Mouse (Mus musculus): ENCODE results near the gene Por. TPM values are rescaled to one million over a fixed set of nuclear protein-coding genes. Genes with fewer than 3 reads are reported as not detected.

Gene Por
- polyA plus RNA-seq (2015; fragmentation: Nextera tagmentation; extraction: Ambion mirVana) = 123 and 127 TPM in 2 replicates

GRCm38 (mm10) chr5:135669741-135670275 lies at the start of gene Por:
Por (plus strand) TSS chr5:135670033.
- H3K27me3 ChIP-seq (ENCODE audit: control insufficient read depth, insufficient read depth, low read depth, low read length) = no peaks in the 10 kb centered on the region
- no peak within 1 kb of the TSS for H3K27ac ChIP-seq (ENCODE audit: low read length)
- no peak for ATAC-seq
- H3K4me2 ChIP-seq (ENCODE audit: low read length) = no peak within 1 kb of the TSS
- no peak within 1 kb of the TSS for H3K9ac ChIP-seq (ENCODE audit: low read depth, low read length)
- H3K9me3 ChIP-seq (replicated peaks; ENCODE audit: control insufficient read depth, low read length, poor library complexity, severe bottlenecking) = 0 out of 2 replicates have a peak, but pooled peaks cover 6% of the 10 kb centered on the region
- H3K4me3 ChIP-seq (ENCODE audit: low read depth, low read length) = no peak within 1 kb of the TSS
- no peaks in the 10 kb centered on the region for H3K36me3 ChIP-seq (ENCODE audit: control insufficient read depth, insufficient read depth, low read length)
- peaks cover 8% of the 10 kb centered on the region for H3K4me1 ChIP-seq (ENCODE audit: control insufficient read depth, insufficient read depth, low read length)
- WGBS = 23% methylated on average over 9 of the region's 9 CpGs

- H3K27ac ChIP-seq (ENCODE audit: low read length) = no peak overlapping the region
- H3K4me3 ChIP-seq (ENCODE audit: low read depth, low read length) = no peak overlapping the region
- 86% methylated on average over 9 of the region's 9 CpGs for WGBS
- no peaks in the 10 kb centered on the region for H3K27me3 ChIP-seq (ENCODE audit: control insufficient read depth, insufficient read depth, low read depth, low read length)
- no peak overlapping the region for H3K9ac ChIP-seq (ENCODE audit: low read depth, low read length)
- ATAC-seq = no peak
- no peaks in the 10 kb centered on the region for H3K4me1 ChIP-seq (ENCODE audit: control insufficient read depth, insufficient read depth, low read length)
- no peaks in the 10 kb centered on the region for H3K36me3 ChIP-seq (ENCODE audit: control insufficient read depth, insufficient read depth, low read length)
- H3K4me2 ChIP-seq (ENCODE audit: low read length) = no peak overlapping the region
- H3K9me3 ChIP-seq (replicated peaks; ENCODE audit: control insufficient read depth, low read length, poor library complexity, severe bottlenecking) = no peaks in the 10 kb centered on the region
Observed at GRCm38 (mm10) chr5:135620526-135620925, 49.3 kb upstream of the Por start.

DNA sequence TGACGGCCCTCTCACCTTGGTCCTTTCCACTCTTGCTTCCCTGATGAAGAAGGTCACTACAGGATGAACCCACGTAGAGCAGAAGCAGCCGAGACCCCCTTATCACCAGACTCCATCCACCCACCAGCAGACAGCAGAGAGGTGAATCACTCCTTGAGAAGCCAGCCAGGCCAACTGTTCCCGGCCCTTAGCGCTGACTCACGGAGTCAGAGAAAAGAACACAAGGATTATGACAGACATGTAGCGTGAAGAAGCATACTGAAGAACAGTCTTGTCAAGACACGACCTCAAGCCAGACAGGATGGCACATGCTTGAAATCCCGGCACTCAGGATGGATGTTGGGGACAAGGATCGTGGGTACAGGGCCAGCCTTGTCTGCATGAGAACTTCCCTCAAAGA lies 48.1 kb upstream of the Por start:
- ATAC-seq = no peak
- Histone ChIP-seq H3K27me3 (ENCODE audit: control insufficient read depth, insufficient read depth, low read depth, low read length) (no peaks in the 10 kb centered on the region), H3K36me3 (ENCODE audit: control insufficient read depth, insufficient read depth, low read length) (no peaks in the 10 kb centered on the region), H3K4me2 (ENCODE audit: low read length) (no peak overlapping the region), H3K27ac (ENCODE audit: low read length) (no peak overlapping the region), H3K4me1 (ENCODE audit: control insufficient read depth, insufficient read depth, low read length) (no peaks in the 10 kb centered on the region), H3K9ac (ENCODE audit: low read depth, low read length) (no peak overlapping the region), H3K4me3 (ENCODE audit: low read depth, low read length) (no peak overlapping the region), H3K9me3 (replicated peaks; ENCODE audit: control insufficient read depth, low read length, poor library complexity, severe bottlenecking) (no peaks in the 10 kb centered on the region)
- WGBS = 84% methylated on average over 10 of the region's 10 CpGs

DNA sequence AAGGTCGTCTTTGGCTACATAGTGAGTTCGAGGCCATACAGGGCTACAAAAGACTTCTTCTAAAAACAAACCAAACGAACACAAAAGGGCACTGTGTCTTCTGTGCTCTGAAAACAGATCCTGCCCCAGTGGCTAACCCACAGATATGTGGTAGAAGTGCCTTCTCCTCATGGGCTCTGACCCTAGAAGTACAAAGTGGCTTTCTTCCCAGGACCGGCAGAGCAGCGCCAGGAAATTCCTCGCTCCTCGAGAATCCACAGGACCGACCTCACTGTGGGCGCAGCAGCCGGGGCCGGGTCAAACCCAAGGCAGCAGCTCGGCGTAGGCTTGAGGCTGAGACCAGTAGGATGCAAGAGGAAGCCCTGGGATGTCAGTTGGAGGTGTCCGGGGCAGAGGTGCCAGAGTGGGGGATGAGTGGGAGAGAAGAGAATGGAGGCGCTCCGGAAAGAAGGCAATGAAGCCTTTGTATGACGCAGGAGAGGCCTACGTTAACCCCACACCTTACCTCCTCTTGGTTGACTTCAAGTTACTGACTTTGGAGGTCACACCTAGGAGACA lies 46.7 kb upstream of the Por start:
- H3K27me3 ChIP-seq (ENCODE audit: control insufficient read depth, insufficient read depth, low read depth, low read length) = no peaks in the 10 kb centered on the region
- no peak overlapping the region for H3K4me3 ChIP-seq (ENCODE audit: low read depth, low read length)
- H3K4me2 ChIP-seq (ENCODE audit: low read length) = no peak overlapping the region
- H3K27ac ChIP-seq (ENCODE audit: low read length) = no peak overlapping the region
- WGBS = 87% methylated on average over 18 of the region's 18 CpGs
- H3K9ac ChIP-seq (ENCODE audit: low read depth, low read length) = no peak overlapping the region
- H3K36me3 ChIP-seq (ENCODE audit: control insufficient read depth, insufficient read depth, low read length) = no peaks in the 10 kb centered on the region
- no peaks in the 10 kb centered on the region for H3K4me1 ChIP-seq (ENCODE audit: control insufficient read depth, insufficient read depth, low read length)
- no peak for ATAC-seq
- no peaks in the 10 kb centered on the region for H3K9me3 ChIP-seq (replicated peaks; ENCODE audit: control insufficient read depth, low read length, poor library complexity, severe bottlenecking)

DNA sequence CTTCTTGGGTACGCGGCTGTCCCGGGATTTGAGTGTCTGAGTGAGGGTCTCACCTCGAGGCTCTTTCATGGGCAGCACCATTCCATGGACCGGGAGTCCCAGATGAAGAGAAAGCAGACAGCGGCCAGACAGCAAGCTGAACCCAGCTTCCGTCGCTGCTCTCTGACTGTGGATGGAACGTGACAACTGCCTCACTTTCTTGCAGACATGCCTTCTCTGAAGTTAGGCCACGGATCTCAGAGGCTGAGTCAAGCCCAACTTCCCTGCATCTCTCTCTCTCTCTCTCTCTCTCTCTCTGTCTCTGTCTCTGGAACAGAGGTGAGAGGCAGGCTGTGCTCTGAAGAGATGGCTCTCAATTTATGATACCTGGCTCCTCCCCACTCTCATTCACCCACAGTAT lies 40.9 kb upstream of the Por start:
- H3K9ac ChIP-seq (ENCODE audit: low read depth, low read length) = 0 out of 2 replicates have a peak overlapping the region, but pooled peaks have one; percentile 16
- H3K4me1 ChIP-seq (ENCODE audit: control insufficient read depth, insufficient read depth, low read length) = peaks cover 7% of the 10 kb centered on the region
- no peaks in the 10 kb centered on the region for H3K36me3 ChIP-seq (ENCODE audit: control insufficient read depth, insufficient read depth, low read length)
- H3K4me2 ChIP-seq (ENCODE audit: low read length) = no peak overlapping the region
- H3K27ac ChIP-seq (ENCODE audit: low read length) = no peak overlapping the region
- WGBS = 43% methylated on average over 10 of the region's 10 CpGs
- no peaks in the 10 kb centered on the region for H3K9me3 ChIP-seq (replicated peaks; ENCODE audit: control insufficient read depth, low read length, poor library complexity, severe bottlenecking)
- no peak for ATAC-seq
- no peak overlapping the region for H3K4me3 ChIP-seq (ENCODE audit: low read depth, low read length)
- H3K27me3 ChIP-seq (ENCODE audit: control insufficient read depth, insufficient read depth, low read depth, low read length) = no peaks in the 10 kb centered on the region

DNA sequence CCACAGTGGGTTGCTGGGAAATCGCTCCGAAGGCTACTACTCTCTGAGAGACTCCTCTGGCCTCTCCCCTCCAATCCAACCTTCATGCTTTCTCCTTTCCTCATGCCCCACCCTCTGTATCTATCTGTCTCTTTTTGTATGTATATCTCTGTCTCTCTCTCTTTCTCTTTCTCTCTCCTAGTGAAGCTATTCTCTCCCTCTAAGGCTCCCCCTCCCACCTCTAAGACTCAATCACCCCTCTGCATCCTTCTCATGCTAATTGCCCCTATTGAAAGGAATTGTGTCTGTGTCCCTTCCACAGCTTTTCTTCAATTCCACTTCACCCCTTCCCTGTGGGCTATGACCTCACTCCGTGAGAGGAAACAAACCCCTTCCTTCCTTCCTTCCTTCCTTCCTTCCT lies 40.4 kb upstream of the Por start:
- no peak overlapping the region for H3K9ac ChIP-seq (ENCODE audit: low read depth, low read length)
- H3K4me3 ChIP-seq (ENCODE audit: low read depth, low read length) = no peak overlapping the region
- WGBS = 85% methylated on average over 3 of the region's 3 CpGs
- no peak for ATAC-seq
- H3K4me2 ChIP-seq (ENCODE audit: low read length) = no peak overlapping the region
- no peaks in the 10 kb centered on the region for H3K36me3 ChIP-seq (ENCODE audit: control insufficient read depth, insufficient read depth, low read length)
- no peak overlapping the region for H3K27ac ChIP-seq (ENCODE audit: low read length)
- H3K4me1 ChIP-seq (ENCODE audit: control insufficient read depth, insufficient read depth, low read length) = peaks cover 11% of the 10 kb centered on the region
- H3K9me3 ChIP-seq (replicated peaks; ENCODE audit: control insufficient read depth, low read length, poor library complexity, severe bottlenecking) = no peaks in the 10 kb centered on the region
- no peaks in the 10 kb centered on the region for H3K27me3 ChIP-seq (ENCODE audit: control insufficient read depth, insufficient read depth, low read depth, low read length)

DNA sequence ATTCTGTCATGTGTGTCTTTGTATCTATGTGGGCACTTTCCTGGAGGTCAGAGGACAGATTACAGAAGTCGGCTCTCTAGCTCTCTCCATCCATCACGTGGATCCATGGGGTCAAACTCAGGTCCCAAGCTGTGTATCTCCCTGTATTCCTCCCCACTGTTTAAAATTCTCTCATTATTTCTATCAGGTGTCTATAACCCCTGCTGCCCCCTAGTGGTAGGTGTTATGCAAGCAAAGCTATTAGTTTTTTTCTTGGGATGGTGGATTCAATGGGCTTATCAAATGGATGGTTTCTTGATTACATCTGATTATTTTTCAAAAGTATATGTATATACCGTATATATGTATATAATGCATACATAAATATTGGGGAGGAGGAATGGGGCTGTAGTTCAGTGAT lies 39.2 kb upstream of the Por start:
- peaks cover 11% of the 10 kb centered on the region for H3K4me1 ChIP-seq (ENCODE audit: control insufficient read depth, insufficient read depth, low read length)
- 25% methylated on average over 3 of the region's 3 CpGs for WGBS
- peaks cover under 1% of the 10 kb centered on the region; the same call in 1 of the 2 replicates for H3K36me3 ChIP-seq (ENCODE audit: control insufficient read depth, insufficient read depth, low read length)
- no peak overlapping the region for H3K4me2 ChIP-seq (ENCODE audit: low read length)
- no peak overlapping the region for H3K4me3 ChIP-seq (ENCODE audit: low read depth, low read length)
- H3K9me3 ChIP-seq (replicated peaks; ENCODE audit: control insufficient read depth, low read length, poor library complexity, severe bottlenecking) = no peaks in the 10 kb centered on the region
- H3K9ac ChIP-seq (ENCODE audit: low read depth, low read length) = no peak overlapping the region
- no peak for ATAC-seq
- H3K27me3 ChIP-seq (ENCODE audit: control insufficient read depth, insufficient read depth, low read depth, low read length) = no peaks in the 10 kb centered on the region
- H3K27ac ChIP-seq (ENCODE audit: low read length) = no peak overlapping the region

DNA sequence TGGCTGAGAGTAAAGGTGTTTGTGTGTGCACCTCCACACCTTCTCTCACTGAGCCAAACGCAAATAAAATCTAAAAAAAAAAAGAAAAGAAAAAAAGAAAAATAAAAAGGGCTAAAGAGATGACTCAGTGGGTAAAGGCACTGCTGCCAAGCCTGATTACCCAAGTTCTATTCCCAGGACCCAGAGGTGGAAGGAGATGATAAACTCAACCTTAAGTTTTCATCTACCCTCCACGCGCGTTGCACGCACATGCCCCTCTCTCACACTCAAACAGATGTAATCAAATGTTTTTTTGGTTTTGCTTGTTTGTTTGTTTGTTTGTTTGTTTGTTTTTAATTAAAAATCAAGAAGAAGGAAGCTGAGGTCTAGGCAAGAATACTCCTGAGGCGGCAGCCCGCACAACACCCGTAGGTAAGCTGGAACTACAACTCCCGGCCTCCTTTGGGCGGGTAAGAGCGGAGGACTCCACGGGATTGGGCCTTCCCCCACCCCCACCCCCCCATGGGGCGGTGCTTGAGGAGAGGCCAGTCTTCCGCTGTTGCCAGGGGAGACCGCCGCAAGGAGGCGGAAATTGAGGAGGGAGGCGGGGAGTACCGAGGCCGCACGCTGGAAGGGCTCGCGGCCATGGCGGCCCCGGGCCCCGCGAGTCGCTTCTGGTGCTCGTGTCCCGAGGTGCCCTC lies 37.6 kb upstream of the Por start, which contains the start of gene Rhbdd2:
Gene Rhbdd2, plus strand, starts transcription at position 502 of the 680 bp plus-strand sequence.
- Histone ChIP-seq H3K9ac (ENCODE audit: low read depth, low read length) (peak within 1 kb of the TSS; percentile 96), H3K4me2 (ENCODE audit: low read length) (peak within 1 kb of the TSS; percentile 71), H3K4me1 (ENCODE audit: control insufficient read depth, insufficient read depth, low read length) (peaks cover 11% of the 10 kb centered on the region), H3K27me3 (ENCODE audit: control insufficient read depth, insufficient read depth, low read depth, low read length) (no peaks in the 10 kb centered on the region), H3K27ac (ENCODE audit: low read length) (peak within 1 kb of the TSS; percentile 96), H3K4me3 (ENCODE audit: low read depth, low read length) (peak within 1 kb of the TSS; percentile 87), H3K9me3 (replicated peaks; ENCODE audit: control insufficient read depth, low read length, poor library complexity, severe bottlenecking) (no peaks in the 10 kb centered on the region), H3K36me3 (ENCODE audit: control insufficient read depth, insufficient read depth, low read length) (peaks cover 12% of the 10 kb centered on the region; the same call in 1 of the 2 replicates)
- ATAC-seq = peak; percentile 99
- 22% methylated on average over 17 of the region's 30 CpGs for WGBS

GRCm38 (mm10) chr5:135632797-135633144 lies 37.1 kb upstream of the Por start:
- peak overlapping the region; percentile 71 for H3K4me2 ChIP-seq (ENCODE audit: low read length)
- H3K4me3 ChIP-seq (ENCODE audit: low read depth, low read length) = peak overlapping the region; percentile 87
- H3K27me3 ChIP-seq (ENCODE audit: control insufficient read depth, insufficient read depth, low read depth, low read length) = no peaks in the 10 kb centered on the region
- H3K9me3 ChIP-seq (replicated peaks; ENCODE audit: control insufficient read depth, low read length, poor library complexity, severe bottlenecking) = no peaks in the 10 kb centered on the region
- peak overlapping the region; percentile 96 for H3K27ac ChIP-seq (ENCODE audit: low read length)
- ATAC-seq = peak; percentile 89
- WGBS = 0% methylated on average over 20 of the region's 21 CpGs
- H3K9ac ChIP-seq (ENCODE audit: low read depth, low read length) = peak overlapping the region; percentile 96
- H3K4me1 ChIP-seq (ENCODE audit: control insufficient read depth, insufficient read depth, low read length) = peaks cover 11% of the 10 kb centered on the region
- peaks cover 16% of the 10 kb centered on the region for H3K36me3 ChIP-seq (ENCODE audit: control insufficient read depth, insufficient read depth, low read length)

Measured in midbrain, embryonic 16.5 days (tissue).